Mouse (Mus musculus) CD4-positive helper T cell, adult 2 months (primary cell): Measurements from ENCODE around the gene Ropn1l.

ENCODE experiments used
- DNase-seq: peaks from one replicate; pipeline ENCODE4 v3.0.0-alpha.2; 2012; ENCODE audit warnings: low read depth, missing footprints, low spot score

The Ropn1l gene

DNA sequence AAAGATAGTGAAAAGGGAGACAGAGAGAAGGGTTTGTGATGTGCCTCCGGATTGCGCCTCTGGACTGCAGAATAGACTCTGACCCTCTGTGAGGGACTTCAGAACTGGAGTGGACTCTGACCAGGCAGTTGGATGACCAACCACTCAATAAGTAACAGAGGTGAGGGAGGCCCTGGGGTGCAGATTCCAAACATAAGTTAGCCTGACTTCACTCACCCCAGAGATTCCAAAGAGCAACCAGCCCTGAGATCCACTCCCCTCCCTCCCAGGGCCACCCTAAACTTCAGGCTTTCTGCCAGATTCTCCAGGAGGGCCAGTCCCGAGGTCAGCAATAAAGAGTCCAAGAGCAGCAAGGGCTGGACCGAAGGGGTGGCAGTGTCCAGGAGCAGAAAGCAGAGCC, 46.0 kb downstream of the Ropn1l start:
- no peak for DNase-seq

DNA sequence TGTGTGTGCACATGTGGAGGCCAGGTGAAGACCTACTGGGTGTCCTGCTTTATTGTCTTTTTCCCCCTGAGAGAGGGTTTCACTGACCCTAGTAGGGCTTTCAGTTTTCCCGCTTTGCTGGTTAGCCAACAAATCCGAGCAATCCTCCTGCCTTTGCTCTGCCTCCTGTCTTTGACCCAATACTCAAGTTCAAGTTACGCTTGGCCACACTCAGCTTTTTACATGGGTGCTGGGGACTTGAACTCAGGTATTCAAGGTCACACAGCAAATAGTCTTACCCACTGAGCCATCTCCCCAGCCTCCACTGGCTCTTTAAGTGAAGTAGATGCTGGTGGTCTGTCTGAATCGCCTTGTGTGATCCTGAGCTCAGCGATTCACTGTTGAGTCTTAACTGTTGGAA, 46.7 kb downstream of the Ropn1l start:
- no peak for DNase-seq

DNA sequence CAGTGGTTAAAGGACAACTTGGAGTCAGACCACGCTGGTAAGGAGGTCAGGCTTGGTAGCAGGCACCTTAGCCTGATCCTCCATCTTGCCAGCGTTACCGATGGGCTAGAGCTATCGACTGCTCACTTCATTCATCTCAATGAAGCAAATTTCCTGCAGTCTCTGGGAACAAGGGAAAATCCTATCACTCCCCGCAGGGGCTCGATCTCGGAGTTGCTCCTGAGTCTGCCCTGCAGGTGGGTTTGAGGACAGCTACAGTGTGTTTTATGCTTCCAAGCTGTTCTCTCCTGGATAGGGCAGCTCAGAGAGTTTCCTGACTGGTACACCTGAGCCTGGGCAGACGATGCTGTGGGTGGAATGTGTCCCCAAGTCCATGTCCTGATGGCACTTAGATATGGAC, 49.2 kb downstream of the Ropn1l start:
- no peak for DNase-seq

DNA sequence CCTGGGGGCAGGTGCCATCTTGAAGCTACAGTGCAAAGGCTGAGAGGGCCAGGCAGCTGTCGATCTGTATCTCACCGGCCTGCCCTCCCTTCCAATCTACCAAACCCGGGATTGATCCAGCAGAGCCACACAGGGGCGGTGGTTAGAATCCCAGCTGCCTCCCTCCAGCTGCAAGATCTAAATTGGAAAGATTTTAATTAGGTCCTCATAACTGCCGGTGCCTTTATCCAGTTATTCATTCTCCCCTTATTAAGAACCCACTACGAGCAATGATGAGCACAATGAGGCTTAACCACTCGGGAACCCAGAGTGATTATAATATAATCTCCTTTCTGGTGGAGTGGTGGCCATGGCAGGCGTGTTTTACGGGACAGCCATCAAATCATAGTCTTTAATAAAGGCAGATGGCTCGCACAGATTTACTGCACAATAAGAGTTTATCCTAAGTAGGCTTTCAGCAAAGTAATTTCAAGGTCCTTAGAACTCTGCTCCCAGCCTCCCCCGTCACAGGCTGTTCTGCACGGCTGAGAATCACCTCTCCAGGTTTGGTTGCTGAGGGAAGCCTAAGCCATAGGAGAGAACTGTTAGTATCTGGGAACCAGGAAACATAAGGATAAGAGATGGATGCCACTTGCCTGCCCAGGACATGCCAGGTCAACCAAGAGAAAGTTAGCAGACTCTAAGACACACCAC, 51.2 kb downstream of the Ropn1l start:
- no peak for DNase-seq

DNA sequence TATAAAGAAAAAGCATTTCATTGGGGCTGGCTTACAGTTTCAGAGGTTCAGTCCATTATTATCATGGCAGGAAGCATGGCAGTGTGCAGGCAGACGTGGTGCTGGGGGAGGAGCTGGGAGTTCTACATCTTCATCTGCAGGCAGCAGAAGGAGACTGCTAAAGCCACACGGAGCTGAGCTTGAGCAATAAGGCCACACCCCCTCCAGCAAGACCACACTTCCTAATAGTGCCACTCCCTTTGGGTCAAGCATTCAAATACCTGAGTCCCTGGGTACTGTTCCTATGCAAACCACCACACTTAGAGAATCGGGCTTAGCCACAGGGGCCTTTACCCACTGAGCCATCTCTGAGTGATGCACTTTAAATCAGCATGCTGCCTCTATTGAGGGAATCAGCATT, 52.6 kb downstream of the Ropn1l start:
- DNase-seq: no peak

DNA sequence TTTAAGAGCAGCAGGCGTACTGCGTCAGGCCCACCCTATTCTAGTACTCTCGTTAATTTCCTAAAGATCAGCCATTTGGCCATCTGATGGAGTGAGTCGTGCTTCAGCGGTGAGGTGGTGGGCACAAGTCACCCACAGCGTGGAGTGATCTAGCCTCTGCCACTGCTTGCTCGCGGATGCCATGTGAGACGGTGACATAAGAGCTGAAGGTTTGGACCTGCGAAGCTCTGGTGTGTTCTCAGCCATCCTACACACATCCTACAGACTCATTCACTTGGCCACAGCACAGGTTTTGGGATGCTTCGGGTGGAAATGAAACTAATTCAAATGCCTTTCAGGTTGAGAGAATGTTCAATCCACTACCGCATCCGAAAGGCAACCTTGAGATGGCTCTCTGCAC, 54.8 kb downstream of the Ropn1l start:
- no peak for DNase-seq

DNA sequence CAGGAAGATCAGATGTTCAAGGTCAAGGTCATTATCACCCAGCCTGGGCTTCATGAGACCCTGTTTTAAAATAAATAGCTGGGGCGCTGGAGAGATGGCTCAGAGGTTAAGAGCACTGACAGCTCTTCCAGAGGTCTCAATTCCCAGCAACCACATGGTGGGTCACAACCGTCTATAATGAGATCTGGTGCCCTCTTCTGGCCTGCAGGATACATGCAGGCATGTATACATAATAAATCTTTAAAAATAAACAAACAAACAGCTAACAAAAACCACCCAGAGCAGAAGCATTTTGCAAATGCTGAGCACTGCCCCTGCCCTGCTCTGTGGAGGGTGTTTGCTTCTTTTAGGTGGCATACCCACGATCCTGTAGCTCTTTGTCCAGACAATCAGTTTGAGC, 56.2 kb downstream of the Ropn1l start:
- no peak for DNase-seq

DNA sequence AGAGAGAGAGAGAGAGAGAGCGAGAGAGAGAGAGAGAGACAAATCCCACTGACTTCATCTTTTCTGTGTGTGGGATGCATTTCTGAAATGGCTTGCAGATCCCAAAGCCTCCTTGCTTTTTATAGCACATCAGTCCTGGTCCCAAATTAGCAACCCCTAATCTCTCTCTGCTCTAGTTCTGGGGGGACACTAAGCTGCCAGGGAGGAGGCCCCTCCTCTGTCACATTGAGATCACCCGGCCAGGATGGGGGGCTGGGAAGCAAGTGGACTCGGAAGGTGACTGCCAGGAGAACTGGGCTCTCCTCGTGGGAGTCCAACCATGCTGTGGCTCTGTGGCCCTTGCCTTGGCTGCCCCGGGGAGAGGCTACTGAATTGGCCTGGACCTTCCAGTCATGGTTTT, 56.8 kb downstream of the Ropn1l start:
- DNase-seq: no peak

DNA sequence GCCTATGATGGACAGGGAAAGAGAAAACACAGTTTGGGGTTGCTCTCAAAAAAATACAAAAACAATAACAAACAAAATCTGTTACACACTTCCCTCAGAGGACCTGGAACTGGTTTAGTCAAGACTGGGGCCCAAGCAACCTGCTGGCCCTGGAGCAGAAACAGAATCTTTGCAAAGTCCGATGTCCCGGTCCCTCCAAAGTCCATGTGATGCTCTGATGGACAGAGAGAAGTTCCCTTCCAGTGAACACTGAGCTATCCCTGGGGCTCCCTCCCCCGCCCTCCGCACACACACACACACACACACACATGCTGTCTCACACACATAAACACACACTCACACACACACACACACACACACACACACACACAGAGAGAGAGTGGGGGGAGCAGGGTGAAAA, 57.6 kb downstream of the Ropn1l start:
- DNase-seq: no peak

DNA sequence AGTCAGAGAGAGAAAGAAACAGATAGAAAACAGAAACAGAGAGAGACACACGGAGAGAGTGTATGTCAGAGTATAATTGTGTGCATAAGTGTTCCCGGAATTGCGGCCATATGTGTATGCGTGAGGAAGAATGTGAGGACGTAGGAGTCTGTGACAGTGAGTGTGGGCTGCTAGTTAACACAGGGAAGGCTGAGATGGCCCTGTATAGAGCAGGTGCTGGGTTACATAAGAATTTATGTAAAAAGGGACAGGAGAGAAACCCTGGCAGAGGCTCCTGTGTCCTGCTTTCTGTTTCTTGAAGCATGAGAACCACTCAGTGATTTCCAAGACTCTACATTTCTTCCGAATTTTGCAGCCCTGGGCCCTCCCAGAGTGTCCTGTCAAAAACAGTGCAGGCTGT, 60.1 kb downstream of the Ropn1l start:
- DNase-seq: no peak

DNA sequence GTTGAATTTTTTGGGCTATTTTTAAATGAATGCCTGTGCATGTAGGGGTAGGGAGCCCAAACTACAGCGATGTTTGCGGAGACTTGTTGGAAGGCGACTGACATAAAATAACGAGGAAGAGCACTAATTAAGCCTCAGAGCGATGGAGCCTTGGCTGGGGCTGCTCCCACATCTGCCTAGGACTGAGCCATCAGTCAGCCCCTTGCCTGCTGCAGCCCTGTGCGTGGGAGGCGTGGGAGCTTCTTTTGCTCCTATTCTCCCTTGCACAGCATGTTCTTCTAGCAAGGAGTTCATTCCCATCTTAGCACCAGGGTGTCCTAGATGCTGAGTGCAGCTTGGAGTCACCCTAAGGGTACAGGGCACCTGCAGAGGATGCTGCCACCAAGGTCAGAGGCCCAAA, 60.8 kb downstream of the Ropn1l start:
- DNase-seq: no peak

DNA sequence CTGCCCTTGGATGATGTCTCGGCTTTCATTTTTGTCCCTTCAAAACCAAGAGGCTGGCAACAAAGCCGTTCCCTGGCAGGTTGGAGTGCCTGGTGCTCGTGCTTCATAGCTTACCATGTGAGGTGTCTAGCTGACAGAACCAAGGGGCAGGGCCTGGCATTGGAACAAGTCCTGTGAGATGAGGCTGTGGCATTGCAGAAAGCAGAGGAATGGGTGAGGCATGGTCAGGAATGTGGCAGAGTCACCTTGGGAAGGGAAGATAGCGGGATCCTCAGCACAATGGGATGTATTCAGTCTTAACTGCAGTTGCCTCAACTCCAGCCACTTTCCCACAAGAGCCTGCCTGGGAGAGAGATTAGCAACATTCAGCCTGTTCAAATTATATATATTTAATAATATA, 61.4 kb downstream of the Ropn1l start:
- no peak for DNase-seq
